Mouse (Mus musculus): ENCODE results near the gene Ccdc6.

- TF ChIP-seq CTCF (IDR thresholded peaks at IDR 0.05; ENCODE audit: control insufficient read depth, insufficient read depth, insufficient replicate concordance, low read depth, low read length) (no peak), POLR2A (IDR thresholded peaks at IDR 0.05; ENCODE audit: control insufficient read depth, low read depth, low read length) (no peak)
Observed at GRCm38 (mm10) chr10:70199466-70200210, 102.7 kb downstream of the Ccdc6 start.
